Mouse (Mus musculus) central nervous system, embryonic 11.5 days (tissue): ENCODE data around the gene Zic3. TPM values are rescaled to one million over a fixed set of nuclear protein-coding genes. Genes with fewer than 3 reads are reported as not detected.

ENCODE experiments used
- polyA plus RNA-seq: library from polyadenylated mRNA; depleted of rRNA; stranded (reverse); fragments of >200 nt; gene quantifications from 2 replicates; pipeline ENCODE4 v1.2.3, GENCODE M21; 2012; rRNA removed

Zic3 gene
- polyA plus RNA-seq, result 18.8 and 45.7 TPM in 2 replicates

DNA sequence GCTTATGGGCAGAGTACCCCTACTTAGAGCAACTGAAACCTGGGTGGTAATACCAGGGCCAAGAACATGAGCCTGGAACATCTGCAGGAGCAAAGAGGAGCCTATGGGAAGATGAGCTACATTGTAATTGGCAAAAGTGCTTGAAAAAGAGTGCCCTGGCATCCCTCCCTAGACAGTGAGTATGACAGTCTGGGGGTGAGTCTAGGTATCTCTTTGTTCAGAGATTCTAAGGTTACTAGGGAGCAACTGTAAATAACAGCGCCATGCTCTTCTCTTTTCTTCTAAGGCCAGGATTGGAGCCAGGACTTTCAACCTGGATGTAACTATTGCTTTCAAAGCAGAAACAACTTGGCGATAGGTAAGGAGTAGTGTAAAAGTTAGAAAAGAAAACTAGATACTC, at the start of gene Zic3:
Gene Zic3 (plus strand): TSS at position 301 of the 400 bp plus-strand sequence.

